Mouse (Mus musculus) frontal cortex, adult (tissue): Measurements from ENCODE around the gene Ncan.

Experiments used
- ATAC-seq: cut with Nextera tagmentation; 2 replicates; pipeline ENCODE4 v1.9.2; 2017; ENCODE audit warnings: mild to moderate bottlenecking, moderate library complexity, mixed read lengths; ENCODE audit not compliant: low TSS enrichment

Gene Ncan

GRCm38 (mm10) chr8:70129309-70129952, 8.8 kb upstream of the Ncan start:
- ATAC-seq: peak; percentile 42

GRCm38 (mm10) chr8:70128435-70128834, 7.8 kb upstream of the Ncan start:
- no peak for ATAC-seq

GRCm38 (mm10) chr8:70124992-70125391, 4.3 kb upstream of the Ncan start:
- ATAC-seq: peak; percentile 58; the same call in 1 of the 2 replicates

GRCm38 (mm10) chr8:70122863-70123262, 2.2 kb upstream of the Ncan start:
- ATAC-seq: no peak

GRCm38 (mm10) chr8:70118726-70119700, 1.7 kb downstream of the Ncan start:
- ATAC-seq: peak; percentile 80

GRCm38 (mm10) chr8:70117611-70118010, 3.1 kb downstream of the Ncan start:
- ATAC-seq: no peak

- ATAC-seq: no peak
Measured at GRCm38 (mm10) chr8:70114892-70115291, 5.8 kb downstream of the Ncan start.

GRCm38 (mm10) chr8:70114488-70114887, 6.2 kb downstream of the Ncan start:
- no peak for ATAC-seq

- ATAC-seq: no peak
Measured at GRCm38 (mm10) chr8:70112401-70113016, 8.2 kb downstream of the Ncan start.

- ATAC-seq: no peak
Measured at GRCm38 (mm10) chr8:70111192-70111795, 9.4 kb downstream of the Ncan start.

GRCm38 (mm10) chr8:70110451-70110850, 10.2 kb downstream of the Ncan start:
- no peak for ATAC-seq

GRCm38 (mm10) chr8:70104922-70105321, 15.8 kb downstream of the Ncan start:
- peak; percentile 5; the same call in 1 of the 2 replicates for ATAC-seq

- peak; percentile 26 for ATAC-seq
Measured at GRCm38 (mm10) chr8:70104506-70104905, 16.2 kb downstream of the Ncan start.

GRCm38 (mm10) chr8:70100241-70100640, 20.4 kb downstream of the Ncan start:
- ATAC-seq: peak; percentile 50

GRCm38 (mm10) chr8:70099276-70099675, 21.4 kb downstream of the Ncan start:
- ATAC-seq: peak; percentile 62

GRCm38 (mm10) chr8:70092786-70093185, 27.9 kb downstream of the Ncan start:
- 0 out of 2 replicates have a peak, but pooled peaks have one; percentile 25 for ATAC-seq

- peak; percentile 36 for ATAC-seq
Measured at GRCm38 (mm10) chr8:70089296-70089960, 31.2 kb downstream of the Ncan start.

- peak; percentile 56 for ATAC-seq
Measured at GRCm38 (mm10) chr8:70087836-70088650, 32.6 kb downstream of the Ncan start.

GRCm38 (mm10) chr8:70087237-70087636, 33.4 kb downstream of the Ncan start:
- ATAC-seq: no peak

GRCm38 (mm10) chr8:70086151-70086550, 34.5 kb downstream of the Ncan start:
- ATAC-seq: no peak
